Mouse (Mus musculus): ENCODE data around the gene Bach1.

DNA sequence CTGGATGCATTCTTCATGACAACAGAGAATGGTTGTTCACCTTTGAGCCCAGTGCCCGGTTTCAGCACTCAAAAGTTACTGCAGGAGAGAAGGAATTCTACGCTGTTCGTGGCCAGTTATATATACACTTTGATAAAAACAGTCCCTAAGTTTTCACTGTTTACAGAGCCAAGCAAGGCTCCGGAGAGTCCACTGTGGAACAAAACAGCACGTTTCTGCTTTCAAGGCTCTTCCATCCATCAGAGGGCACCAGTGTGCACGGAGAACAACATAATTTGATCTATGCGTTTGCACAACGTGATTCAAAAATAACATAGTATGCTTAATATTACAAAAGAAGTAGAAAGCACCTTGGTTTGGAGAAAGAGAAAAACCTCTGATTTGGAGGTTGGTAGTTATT is 67.2 kb downstream of the Bach1 start:
- TF ChIP-seq CTCF (IDR thresholded peaks at IDR 0.05; ENCODE audit: insufficient read depth, low read depth, low read length) (no peak), POLR2A (IDR thresholded peaks at IDR 0.05; ENCODE audit: insufficient read depth, low read depth, low read length) (no peak)

Data from olfactory bulb, adult 2 months (tissue).